Mouse (Mus musculus) urinary bladder, postnatal 36 days (tissue): ENCODE data around the gene Mlxip.
A peak's percentile ranks its signal among the peaks of the same experiment; 100 is the strongest.

ENCODE experiments used
- DNase-seq, 2 experiments: peaks; one replicate each; pipeline ENCODE4 v3.0.0; 2022; ENCODE audit warnings: low spot score in 2 of 2, mixed read lengths in 1 of 2

Gene Mlxip

DNA sequence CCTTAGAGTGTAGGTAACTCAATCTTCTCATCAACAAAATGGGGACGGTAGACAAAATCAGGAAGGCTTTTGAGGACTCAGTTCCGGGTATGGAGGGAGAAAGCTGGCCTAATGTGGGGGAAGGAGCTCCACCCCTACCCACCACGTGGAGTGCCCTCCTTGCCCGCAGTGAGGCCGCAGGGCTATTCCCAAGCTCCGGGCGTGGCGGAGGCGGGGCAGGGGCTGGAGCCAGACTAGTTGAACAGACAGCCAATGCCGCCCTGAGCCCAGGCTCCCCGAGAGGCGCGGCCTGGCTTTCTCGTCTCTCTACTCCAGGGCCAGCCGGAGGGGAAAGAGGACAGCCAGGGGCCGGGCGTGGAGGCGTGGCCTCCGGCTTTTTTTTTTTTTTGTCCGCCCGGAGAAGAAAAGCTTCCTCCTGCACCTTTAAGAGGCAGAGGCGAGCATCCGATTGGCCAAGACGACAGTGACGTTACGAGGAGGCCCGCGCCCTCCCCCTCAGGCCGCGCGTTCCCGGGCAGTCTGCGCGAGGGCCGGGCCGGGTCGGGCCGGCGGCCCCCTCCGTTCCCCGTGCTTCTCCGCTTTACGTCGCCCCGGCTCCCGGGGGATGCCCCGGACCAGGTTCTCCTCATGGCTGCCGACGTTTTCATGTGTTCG is at the start of gene Mlxip:
Gene Mlxip (plus strand): TSS at position 496 of the 654 bp plus-strand sequence.
- DNase-seq: peak; percentile 91 to 97

DNA sequence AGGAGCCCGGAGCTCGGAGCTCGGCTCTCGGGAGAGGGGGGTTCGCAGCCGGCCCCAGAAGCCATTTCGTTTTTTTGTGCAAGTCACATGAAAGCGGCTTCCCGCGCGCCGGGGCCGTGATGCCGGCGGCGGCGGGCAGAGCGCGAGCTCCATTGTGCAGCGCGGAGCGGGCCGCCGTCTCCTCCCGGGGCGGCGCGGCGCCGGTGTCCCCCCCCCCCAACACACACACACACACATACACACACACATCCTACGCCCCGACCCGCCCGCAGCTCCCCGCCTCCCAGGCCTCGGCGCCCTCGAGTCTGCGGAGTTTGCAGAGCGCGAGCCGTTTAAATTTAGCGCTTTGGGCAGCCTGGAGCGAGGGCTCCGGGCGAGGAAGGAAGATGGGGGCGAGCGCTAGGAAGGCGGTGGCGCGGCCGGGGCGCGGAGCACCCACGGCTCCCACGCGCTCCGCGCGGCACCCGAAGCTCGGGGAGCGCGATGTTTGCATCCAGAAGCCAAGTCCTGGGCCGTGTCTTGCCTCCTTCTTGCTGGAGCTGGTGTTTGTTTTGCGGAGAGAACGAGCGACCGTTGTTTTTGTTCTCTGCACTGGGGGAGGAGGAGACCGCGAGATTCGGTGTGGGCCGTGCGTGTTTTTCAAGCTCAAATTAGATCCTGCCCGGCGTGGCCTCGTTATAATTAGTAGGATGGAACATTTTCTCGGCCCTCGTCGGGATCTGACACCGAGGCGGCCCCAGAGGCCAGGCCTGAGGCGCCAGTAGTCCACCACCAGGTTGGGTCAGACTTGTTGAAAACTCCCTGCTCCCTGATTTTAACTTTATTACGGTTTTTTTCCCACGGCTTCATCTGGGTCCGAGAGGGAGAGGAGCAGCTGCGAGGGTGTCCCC is 49.4 kb upstream of the Mlxip start:
- peak; percentile 43 to 61 for DNase-seq

DNA sequence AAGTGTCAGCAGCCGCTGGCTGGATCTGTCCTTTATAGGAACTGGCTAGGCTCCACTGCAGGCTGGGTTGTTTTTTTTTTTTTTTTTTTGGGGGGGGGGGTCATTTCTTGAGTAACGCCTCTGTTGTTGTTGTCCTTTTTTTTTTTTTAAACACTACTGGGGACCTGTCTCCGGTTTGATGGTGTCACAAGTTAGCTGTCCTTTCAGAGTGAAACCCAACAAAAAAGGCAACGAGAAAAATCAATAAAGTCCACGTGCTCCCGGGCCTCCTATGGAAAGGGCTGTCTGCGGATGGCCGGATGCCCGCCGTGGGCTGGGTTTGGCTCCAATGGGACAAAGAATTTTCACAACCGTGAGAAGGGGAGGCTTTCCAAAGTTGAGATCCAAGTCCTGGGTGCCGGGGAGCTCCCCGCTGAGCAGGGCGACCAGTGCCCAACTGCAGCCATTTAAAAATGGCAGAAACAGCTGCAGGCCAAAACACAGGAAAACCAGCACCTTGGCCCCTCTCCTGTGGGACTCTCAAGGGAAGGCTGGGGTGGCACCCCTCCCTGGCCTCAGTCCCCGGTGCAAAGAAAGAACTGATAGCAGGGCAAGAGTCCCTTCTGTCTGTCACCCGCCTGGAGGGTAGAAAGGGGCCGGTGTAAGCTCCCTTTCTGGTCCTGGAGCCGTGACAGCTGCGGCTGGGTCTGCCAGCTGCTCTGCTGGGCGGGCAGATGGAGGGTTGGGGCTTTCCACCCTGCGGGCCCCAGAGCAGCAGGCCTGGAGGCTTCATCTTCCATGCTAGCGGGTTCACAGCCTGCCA is 48.5 kb upstream of the Mlxip start:
- DNase-seq: peak in 1 of 2 experiments; percentile 82

DNA sequence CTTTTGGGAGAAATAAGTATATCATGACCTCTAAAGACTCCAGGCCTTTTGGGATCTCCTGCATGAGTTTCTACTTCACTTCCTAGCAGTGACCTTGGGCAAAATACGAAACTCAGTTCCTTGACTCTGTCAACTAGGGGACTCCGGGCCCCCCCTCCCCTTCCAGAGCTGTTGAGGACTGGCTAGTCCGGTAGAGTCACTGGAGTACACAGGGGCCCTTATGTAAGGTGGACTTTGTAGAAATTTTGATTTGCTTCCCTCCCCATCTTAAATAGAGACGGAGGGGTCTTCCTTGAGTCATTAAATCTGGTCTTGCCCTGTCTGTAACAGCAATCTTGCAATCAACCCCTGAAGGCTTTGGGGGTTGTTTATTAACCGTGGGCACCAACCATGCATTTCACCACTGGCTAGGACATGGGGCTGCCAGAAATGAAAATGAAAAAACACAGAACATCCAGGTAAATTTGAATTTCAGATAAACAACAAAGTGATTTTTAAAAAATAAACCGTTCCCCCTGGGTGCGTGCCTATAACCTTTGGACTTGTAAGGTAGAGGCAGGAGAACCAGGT is 47.8 kb upstream of the Mlxip start:
- DNase-seq: no peak

GRCm38 (mm10) chr5:123347985-123348384 is 46.6 kb upstream of the Mlxip start:
- DNase-seq: no peak

- no peak for DNase-seq
These were observed 44.2 kb upstream of the Mlxip start for GRCm38 (mm10) chr5:123350386-123350785.

GRCm38 (mm10) chr5:123355918-123356317 is 38.7 kb upstream of the Mlxip start:
- DNase-seq: peak; percentile 75 to 80

DNA sequence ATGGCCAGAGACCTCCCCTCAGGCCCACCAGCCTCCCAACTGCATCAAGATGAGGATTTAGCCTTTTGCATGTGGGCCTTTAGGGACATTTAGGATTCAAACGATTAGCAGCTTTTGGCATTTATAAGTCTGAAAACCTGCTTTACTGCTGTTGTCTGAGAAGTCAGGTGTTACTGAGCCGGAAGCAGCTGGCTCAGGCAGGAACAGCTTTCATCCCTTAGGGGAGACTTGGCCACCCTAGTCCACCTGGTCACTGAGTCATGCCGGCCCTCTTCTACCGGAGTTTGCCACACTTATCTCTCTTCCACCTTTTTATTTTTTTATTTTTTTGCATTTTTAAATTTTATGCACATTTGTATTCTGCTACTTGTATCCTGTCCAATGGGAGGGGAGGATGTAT is 37.3 kb upstream of the Mlxip start:
- no peak for DNase-seq

DNA sequence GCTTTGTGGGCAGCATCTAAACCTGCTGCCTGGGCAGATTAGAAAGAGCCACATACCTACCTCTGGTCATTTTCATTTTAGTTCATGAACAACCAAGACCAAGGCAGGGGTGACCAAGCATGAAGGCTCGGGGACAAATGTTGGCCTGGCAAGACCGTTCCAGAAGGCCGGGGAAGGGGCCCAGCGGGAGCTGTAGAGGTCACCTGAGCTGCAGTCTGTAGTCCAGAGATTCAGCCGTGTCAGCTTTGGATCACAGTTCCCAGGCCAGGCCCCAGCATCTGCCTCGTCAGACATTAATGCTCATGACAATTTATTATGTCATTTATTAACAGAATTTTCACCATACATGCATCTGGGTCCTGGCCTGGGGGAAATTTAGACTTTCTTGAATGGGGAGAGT is 35.2 kb upstream of the Mlxip start:
- no peak for DNase-seq

DNA sequence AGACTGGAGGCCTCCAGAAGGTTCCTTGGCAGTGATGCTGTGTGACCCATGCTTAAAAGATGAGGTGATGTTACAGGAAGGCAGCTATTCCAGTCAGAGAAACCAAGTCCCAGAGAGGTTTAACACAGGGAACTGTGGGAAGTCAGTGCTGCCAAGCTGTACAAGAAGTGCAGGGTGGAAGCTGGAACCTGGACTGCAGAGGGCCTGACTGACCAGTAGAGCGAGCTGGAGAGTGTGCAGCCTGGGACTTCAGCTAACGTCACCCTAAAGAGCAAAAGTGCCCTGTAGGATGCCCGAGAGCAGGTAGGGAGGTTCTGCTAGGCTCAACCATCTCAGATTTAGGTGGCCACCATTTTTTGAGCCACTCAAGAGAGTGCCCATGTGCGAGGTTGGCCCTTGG is 31.7 kb upstream of the Mlxip start:
- DNase-seq: no peak

- peak in 1 of 2 experiments; percentile 69 for DNase-seq
These were observed 30.2 kb upstream of the Mlxip start for GRCm38 (mm10) chr5:123364302-123364971.

- no peak for DNase-seq
These were observed 25.6 kb upstream of the Mlxip start for GRCm38 (mm10) chr5:123368869-123369488.

- no peak for DNase-seq
These were observed 24.5 kb upstream of the Mlxip start for GRCm38 (mm10) chr5:123370049-123370448.

DNA sequence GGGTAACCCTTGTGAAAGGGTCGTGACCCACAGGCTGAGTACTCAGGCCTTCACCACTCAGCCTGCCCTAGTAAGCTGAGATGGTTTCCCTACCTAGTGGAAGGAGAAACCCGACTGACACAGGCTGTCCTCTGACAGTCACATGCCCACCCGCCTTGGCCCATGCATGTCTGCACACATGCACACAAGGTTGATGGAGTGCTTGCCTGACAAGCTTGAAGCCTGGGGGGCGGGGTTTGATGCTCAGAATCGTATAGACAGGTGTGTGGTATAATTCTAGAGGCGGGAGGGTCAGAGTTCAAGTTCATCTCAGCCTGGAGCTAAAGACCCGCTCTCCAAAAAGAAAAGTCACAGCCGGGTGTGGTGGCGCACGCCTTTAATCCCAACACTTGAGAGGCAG is 19.3 kb upstream of the Mlxip start:
- DNase-seq: no peak

- DNase-seq: no peak
These were observed 18.7 kb upstream of the Mlxip start for GRCm38 (mm10) chr5:123375793-123376452.

DNA sequence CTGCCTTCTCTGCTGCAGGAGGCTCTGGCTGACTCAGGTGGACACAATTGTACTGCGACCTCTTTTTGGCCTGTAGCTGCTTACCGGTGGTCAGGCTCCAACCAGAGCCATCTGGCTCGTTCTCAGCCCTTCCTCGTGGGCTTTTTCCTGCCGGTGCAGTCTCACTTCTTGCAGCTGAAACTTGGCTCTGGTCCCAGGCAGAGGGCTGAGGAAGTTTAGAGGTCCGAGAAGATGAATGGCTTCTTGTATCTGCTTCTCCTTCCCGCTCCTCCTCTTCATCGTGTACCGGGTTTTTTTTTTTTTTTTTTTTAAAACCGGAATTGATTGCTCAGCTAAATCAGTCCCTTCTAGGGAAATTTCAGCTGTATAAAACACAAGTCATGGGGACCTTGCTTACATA is 18.0 kb upstream of the Mlxip start:
- DNase-seq: peak in 1 of 2 experiments; percentile 55

GRCm38 (mm10) chr5:123377120-123377955 is 17.3 kb upstream of the Mlxip start:
- DNase-seq: peak; percentile 66 to 72

GRCm38 (mm10) chr5:123378712-123379111 is 15.9 kb upstream of the Mlxip start:
- no peak for DNase-seq

DNA sequence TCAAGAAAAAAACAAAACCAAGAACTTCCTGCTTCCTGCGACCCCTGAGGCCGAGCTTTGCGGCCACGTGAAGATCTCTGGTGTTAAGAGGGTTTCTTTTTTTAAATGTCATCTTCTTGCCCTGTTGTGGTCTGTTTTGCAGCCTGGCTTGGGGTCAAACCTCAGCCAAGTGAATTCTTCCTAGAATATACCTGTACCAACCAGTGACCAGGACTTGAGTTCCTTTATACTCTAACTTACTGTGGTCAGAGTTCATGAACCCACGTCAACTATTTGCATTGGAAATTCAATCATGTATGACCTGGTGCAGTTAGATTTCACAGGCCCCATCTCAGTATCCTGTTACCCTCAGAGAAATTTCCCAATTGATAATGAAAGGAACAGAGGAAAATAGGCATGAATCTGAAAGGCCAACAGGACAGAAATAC is 15.1 kb upstream of the Mlxip start:
- no peak for DNase-seq
